Mouse (Mus musculus) bone marrow macrophage, adult 2 months (primary cell): Measurements from ENCODE around the gene Ppp1r14a.

Experiments used
- CTCF ChIP-seq: IDR thresholded peaks from 2 replicates; pipeline ENCODE4 v1.5.1; 2012; ENCODE audit warnings: low read depth, mild to moderate bottlenecking, low read length, moderate library complexity
- POLR2A ChIP-seq: IDR thresholded peaks from 2 replicates; pipeline ENCODE4 v1.6.1; 2012; ENCODE audit warnings: mild to moderate bottlenecking, low read depth, low read length, borderline replicate concordance

DNA sequence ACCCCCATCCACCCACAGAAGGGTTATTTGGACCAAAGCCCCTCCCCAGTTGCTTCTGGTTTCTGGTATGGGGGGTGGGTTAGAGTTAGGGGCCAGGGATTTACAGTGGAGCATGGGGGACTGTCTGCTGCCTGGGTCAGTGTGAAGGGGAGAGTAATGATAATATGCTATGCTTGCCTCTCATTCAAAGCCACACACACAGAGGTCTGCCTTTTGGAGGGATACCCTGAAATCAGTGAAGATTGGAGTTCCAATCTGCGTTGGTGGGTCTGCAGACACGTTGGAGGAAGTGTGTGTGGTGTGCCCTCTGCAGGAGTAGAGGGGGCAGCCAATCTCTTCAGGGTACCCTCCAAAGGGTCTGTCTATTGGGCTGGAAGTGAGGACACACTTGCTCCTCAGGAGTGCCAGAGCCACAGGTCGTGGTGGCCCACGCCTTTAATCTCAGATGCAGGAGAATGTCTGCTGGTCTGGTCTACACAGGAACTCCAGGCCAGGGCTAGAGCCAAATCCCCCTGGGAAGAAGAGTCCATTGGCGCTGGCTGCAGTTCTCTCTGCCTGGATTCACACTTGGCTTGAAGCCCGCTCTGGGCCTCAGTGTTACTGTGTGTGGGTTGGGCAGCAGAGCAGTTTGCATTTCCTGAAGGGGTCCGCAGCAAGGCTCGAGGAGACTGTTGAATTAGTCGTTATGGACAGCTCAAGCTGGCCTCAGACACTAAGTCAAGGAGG is 16.3 kb downstream of the Ppp1r14a start:
- no peak for TF ChIP-seq POLR2A
- no peak for TF ChIP-seq CTCF
